Mouse (Mus musculus): ENCODE results near the gene Prss42. TPM values are rescaled to one million over a fixed set of nuclear protein-coding genes. Genes with fewer than 3 reads are reported as not detected.

Prss42 gene
- not detected in 2 replicates for polyA plus RNA-seq (2014; fragmentation: Nextera tagmentation; extraction: Ambion mirVana)

DNA sequence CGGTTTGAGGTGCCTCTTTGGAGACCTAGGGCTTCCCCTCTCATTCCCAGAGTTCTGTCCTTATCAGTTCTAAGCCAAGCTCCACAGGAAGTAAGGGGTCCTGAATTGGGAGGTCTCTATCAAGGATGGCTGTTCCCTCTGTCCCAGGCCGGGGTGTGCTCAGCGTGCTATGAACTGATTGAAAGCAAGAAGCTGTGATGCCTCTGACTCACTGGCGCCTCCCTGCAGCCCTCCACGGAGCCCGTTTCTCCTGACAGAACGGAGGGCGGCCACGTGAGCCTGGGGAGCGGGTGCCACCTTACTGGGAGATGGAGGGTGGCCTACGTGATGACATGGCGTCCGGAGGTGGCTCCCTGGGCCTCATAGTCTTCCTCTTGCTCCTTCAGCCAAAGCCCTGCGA is at the start of gene Prss42:
TSS of gene Prss42 (plus strand) at position 301 of the 400 bp plus-strand sequence.
- WGBS, result 87% methylated on average over 14 of the region's 14 CpGs
- ATAC-seq (ENCODE audit: low read depth), result no peak
- Histone ChIP-seq H3K4me2 (ENCODE audit: low read depth, low read length) (no peak within 1 kb of the TSS), H3K36me3 (ENCODE audit: control insufficient read depth, insufficient read depth, low read length) (no peaks in the 10 kb centered on the region), H3K9me3 (ENCODE audit: control insufficient read depth, low read length) (no peaks in the 10 kb centered on the region), H3K27ac (ENCODE audit: low read depth, low read length) (no peak within 1 kb of the TSS), H3K9ac (replicated peaks; ENCODE audit: low read depth, low read length) (no peak within 1 kb of the TSS), H3K27me3 (ENCODE audit: control insufficient read depth, insufficient read depth, low read length) (no peaks in the 10 kb centered on the region), H3K4me3 (ENCODE audit: low read depth, low read length) (no peak within 1 kb of the TSS), H3K4me1 (ENCODE audit: control insufficient read depth, insufficient read depth, low read length) (no peaks in the 10 kb centered on the region)

- H3K4me2 ChIP-seq (ENCODE audit: low read depth, low read length), result no peak overlapping the region
- WGBS, result 98% methylated on average over 2 of the region's 2 CpGs
- H3K4me1 ChIP-seq (ENCODE audit: control insufficient read depth, insufficient read depth, low read length), result no peaks in the 10 kb centered on the region
- H3K4me3 ChIP-seq (ENCODE audit: low read depth, low read length), result no peak overlapping the region
- no peak overlapping the region for H3K9ac ChIP-seq (replicated peaks; ENCODE audit: low read depth, low read length)
- no peak overlapping the region for H3K27ac ChIP-seq (ENCODE audit: low read depth, low read length)
- no peaks in the 10 kb centered on the region; the same call in 1 of the 2 replicates for H3K27me3 ChIP-seq (ENCODE audit: control insufficient read depth, insufficient read depth, low read length)
- no peak for ATAC-seq (ENCODE audit: low read depth)
- no peaks in the 10 kb centered on the region for H3K36me3 ChIP-seq (ENCODE audit: control insufficient read depth, insufficient read depth, low read length)
- H3K9me3 ChIP-seq (ENCODE audit: control insufficient read depth, low read length), result no peaks in the 10 kb centered on the region
These were observed 49.5 kb upstream of the Prss42 start for GRCm38 (mm10) chr9:110748451-110748850.

DNA sequence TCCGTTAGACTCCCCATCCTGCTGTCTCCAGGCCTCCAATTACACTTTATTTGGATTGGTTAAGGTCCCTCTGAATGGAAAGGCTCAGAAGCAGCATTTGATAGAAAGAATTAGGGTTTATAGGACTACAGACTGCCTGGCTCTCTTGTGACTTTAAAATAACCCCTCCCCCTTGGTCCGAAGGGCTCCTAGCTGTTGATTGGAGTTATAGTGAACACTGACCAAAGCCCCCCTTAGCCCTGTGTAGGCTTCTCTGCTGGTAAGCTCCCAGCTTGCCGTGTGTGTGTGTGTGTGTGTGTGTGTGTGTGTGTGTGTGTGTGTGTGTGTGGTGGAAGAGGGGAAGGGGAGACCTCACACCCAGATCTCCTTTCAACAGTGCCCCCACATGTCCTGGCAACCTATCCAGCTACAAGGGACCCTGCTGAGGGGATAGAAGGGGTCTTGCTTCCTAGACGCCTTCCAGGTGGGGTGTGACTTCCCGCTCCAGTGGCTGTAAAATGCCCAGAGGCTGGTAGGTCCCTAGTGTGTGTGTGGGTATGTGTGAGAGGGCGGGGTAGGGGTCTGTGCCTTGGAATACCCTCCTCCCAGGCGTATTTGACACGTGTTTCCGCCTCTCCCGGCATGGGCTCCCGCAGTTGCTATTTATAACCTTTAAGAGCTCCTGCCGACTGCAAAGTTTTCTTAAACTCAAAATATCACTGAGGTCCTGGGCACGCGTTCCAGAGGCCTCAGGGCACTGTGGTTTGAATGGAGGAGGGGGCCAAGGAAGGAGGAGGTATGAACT is 47.4 kb upstream of the Prss42 start:
- Histone ChIP-seq H3K4me2 (ENCODE audit: low read depth, low read length) (no peak overlapping the region), H3K27ac (ENCODE audit: low read depth, low read length) (no peak overlapping the region), H3K27me3 (ENCODE audit: control insufficient read depth, insufficient read depth, low read length) (no peaks in the 10 kb centered on the region), H3K4me3 (ENCODE audit: low read depth, low read length) (no peak overlapping the region), H3K4me1 (ENCODE audit: control insufficient read depth, insufficient read depth, low read length) (no peaks in the 10 kb centered on the region), H3K9ac (replicated peaks; ENCODE audit: low read depth, low read length) (no peak overlapping the region), H3K9me3 (ENCODE audit: control insufficient read depth, low read length) (no peaks in the 10 kb centered on the region), H3K36me3 (ENCODE audit: control insufficient read depth, insufficient read depth, low read length) (no peaks in the 10 kb centered on the region)
- no peak for ATAC-seq (ENCODE audit: low read depth)
- WGBS, result 43% methylated on average over 14 of the region's 14 CpGs

DNA sequence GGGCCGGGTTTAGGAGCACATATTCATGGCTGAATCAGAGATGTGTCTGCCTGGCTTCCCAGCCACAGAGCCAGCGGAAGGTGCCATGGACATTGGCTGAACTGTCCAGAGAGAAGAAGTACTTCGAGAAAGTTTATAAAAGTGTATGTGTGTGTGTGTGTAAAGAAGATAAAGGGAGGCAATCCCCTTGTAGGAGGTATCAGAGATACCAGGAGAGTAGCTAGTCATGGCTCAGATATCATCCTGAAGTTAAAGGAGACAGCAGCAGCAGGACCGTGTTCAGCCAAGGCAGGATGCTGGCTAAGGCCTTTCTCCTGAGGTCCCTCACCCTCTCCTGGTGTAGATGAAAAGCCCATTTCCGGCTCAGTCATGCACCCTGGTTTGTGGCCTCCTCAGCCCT is 46.6 kb upstream of the Prss42 start:
- Histone ChIP-seq H3K4me1 (ENCODE audit: control insufficient read depth, insufficient read depth, low read length) (no peaks in the 10 kb centered on the region), H3K9me3 (ENCODE audit: control insufficient read depth, low read length) (no peaks in the 10 kb centered on the region), H3K27ac (ENCODE audit: low read depth, low read length) (no peak overlapping the region), H3K4me3 (ENCODE audit: low read depth, low read length) (no peak overlapping the region), H3K36me3 (ENCODE audit: control insufficient read depth, insufficient read depth, low read length) (no peaks in the 10 kb centered on the region), H3K4me2 (ENCODE audit: low read depth, low read length) (no peak overlapping the region), H3K27me3 (ENCODE audit: control insufficient read depth, insufficient read depth, low read length) (no peaks in the 10 kb centered on the region), H3K9ac (replicated peaks; ENCODE audit: low read depth, low read length) (no peak overlapping the region)
- WGBS, result 88% methylated on average over 5 of the region's 5 CpGs
- no peak for ATAC-seq (ENCODE audit: low read depth)

DNA sequence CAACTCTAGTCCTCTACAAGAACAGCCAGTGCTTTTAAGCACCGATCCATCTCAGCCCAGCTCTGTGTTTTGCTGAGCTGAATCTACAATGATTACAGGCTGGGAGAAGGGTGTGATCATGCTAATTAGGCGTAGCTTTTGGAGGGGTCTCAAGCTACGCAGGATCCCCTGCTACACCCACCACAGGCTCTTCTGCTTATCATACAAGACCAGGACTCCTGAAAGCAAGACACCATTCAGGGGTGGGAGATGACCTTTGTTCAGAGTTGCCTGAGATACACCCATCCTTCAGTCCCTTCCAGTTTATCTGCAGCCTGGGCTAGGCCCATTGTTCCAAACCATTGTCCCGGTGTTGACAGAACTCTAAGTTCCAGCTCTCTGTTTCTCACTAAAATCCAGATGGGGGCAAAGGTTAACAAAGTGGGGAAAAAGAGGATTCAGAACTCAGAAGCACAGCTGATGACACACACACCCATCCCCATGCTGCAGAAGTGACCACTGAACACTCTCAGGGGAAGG is 45.0 kb upstream of the Prss42 start:
- H3K4me1 ChIP-seq (ENCODE audit: control insufficient read depth, insufficient read depth, low read length), result no peaks in the 10 kb centered on the region
- WGBS, result 84% methylated on average over 4 of the region's 4 CpGs

GRCm38 (mm10) chr9:110753773-110754172 is 44.2 kb upstream of the Prss42 start:
- Histone ChIP-seq H3K27me3 (ENCODE audit: control insufficient read depth, insufficient read depth, low read length) (no peaks in the 10 kb centered on the region), H3K27ac (ENCODE audit: low read depth, low read length) (no peak overlapping the region), H3K9me3 (ENCODE audit: control insufficient read depth, low read length) (no peaks in the 10 kb centered on the region), H3K9ac (replicated peaks; ENCODE audit: low read depth, low read length) (no peak overlapping the region), H3K4me2 (ENCODE audit: low read depth, low read length) (no peak overlapping the region), H3K36me3 (ENCODE audit: control insufficient read depth, insufficient read depth, low read length) (no peaks in the 10 kb centered on the region), H3K4me3 (ENCODE audit: low read depth, low read length) (no peak overlapping the region), H3K4me1 (ENCODE audit: control insufficient read depth, insufficient read depth, low read length) (no peaks in the 10 kb centered on the region)
- 82% methylated on average over 4 of the region's 4 CpGs for WGBS
- no peak for ATAC-seq (ENCODE audit: low read depth)

More for the DNA sequence above, 45.0 kb upstream of the Prss42 start:
- H3K9me3 ChIP-seq (ENCODE audit: control insufficient read depth, low read length), result no peaks in the 10 kb centered on the region
- no peaks in the 10 kb centered on the region for H3K36me3 ChIP-seq (ENCODE audit: control insufficient read depth, insufficient read depth, low read length)
- no peak for ATAC-seq (ENCODE audit: low read depth)
- no peaks in the 10 kb centered on the region for H3K27me3 ChIP-seq (ENCODE audit: control insufficient read depth, insufficient read depth, low read length)
- H3K4me3 ChIP-seq (ENCODE audit: low read depth, low read length), result no peak overlapping the region
- H3K9ac ChIP-seq (replicated peaks; ENCODE audit: low read depth, low read length), result no peak overlapping the region
- no peak overlapping the region for H3K27ac ChIP-seq (ENCODE audit: low read depth, low read length)
- no peak overlapping the region for H3K4me2 ChIP-seq (ENCODE audit: low read depth, low read length)

DNA sequence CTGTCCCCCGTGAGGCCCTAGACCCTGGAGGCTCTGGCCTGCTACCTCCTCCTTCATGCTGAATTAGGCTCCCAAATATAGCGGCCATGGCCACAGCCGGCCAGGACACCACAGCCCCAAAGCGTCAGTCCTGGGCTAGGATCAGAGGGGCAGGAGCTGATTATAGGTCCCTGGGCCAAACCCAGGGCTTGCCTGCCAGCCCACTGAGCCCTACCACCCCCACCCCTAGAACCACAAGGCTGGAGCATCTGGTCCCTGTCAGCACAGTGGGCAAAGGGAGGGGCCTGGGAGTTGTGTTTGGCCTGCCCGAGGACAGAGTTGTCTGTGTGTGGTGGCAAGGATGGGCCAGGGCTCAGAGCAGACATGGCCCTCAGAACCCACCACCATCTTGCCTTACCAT is 40.1 kb upstream of the Prss42 start:
- no peak overlapping the region for H3K4me3 ChIP-seq (ENCODE audit: low read depth, low read length)
- 84% methylated on average over 5 of the region's 5 CpGs for WGBS
- no peak for ATAC-seq (ENCODE audit: low read depth)

GRCm38 (mm10) chr9:110758605-110759004 is 39.4 kb upstream of the Prss42 start:
- no peak overlapping the region for H3K9ac ChIP-seq (replicated peaks; ENCODE audit: low read depth, low read length)
- no peak for ATAC-seq (ENCODE audit: low read depth)

More for the DNA sequence above, 40.1 kb upstream of the Prss42 start:
- Histone ChIP-seq H3K9me3 (ENCODE audit: control insufficient read depth, low read length) (no peaks in the 10 kb centered on the region), H3K9ac (replicated peaks; ENCODE audit: low read depth, low read length) (no peak overlapping the region), H3K27ac (ENCODE audit: low read depth, low read length) (no peak overlapping the region), H3K27me3 (ENCODE audit: control insufficient read depth, insufficient read depth, low read length) (no peaks in the 10 kb centered on the region), H3K36me3 (ENCODE audit: control insufficient read depth, insufficient read depth, low read length) (no peaks in the 10 kb centered on the region), H3K4me2 (ENCODE audit: low read depth, low read length) (no peak overlapping the region), H3K4me1 (ENCODE audit: control insufficient read depth, insufficient read depth, low read length) (no peaks in the 10 kb centered on the region)

GRCm38 (mm10) chr9:110759265-110759664 is 38.7 kb upstream of the Prss42 start:
- no peaks in the 10 kb centered on the region for H3K27me3 ChIP-seq (ENCODE audit: control insufficient read depth, insufficient read depth, low read length)
- ATAC-seq (ENCODE audit: low read depth), result no peak
- H3K9ac ChIP-seq (replicated peaks; ENCODE audit: low read depth, low read length), result no peak overlapping the region
- WGBS, result 58% methylated on average over 2 of the region's 2 CpGs
- H3K4me1 ChIP-seq (ENCODE audit: control insufficient read depth, insufficient read depth, low read length), result no peaks in the 10 kb centered on the region
- H3K4me2 ChIP-seq (ENCODE audit: low read depth, low read length), result no peak overlapping the region
- H3K27ac ChIP-seq (ENCODE audit: low read depth, low read length), result no peak overlapping the region
- H3K4me3 ChIP-seq (ENCODE audit: low read depth, low read length), result no peak overlapping the region
- no peaks in the 10 kb centered on the region for H3K36me3 ChIP-seq (ENCODE audit: control insufficient read depth, insufficient read depth, low read length)
- no peaks in the 10 kb centered on the region for H3K9me3 ChIP-seq (ENCODE audit: control insufficient read depth, low read length)

More at GRCm38 (mm10) chr9:110758605-110759004, 39.4 kb upstream of the Prss42 start:
- Histone ChIP-seq H3K4me2 (ENCODE audit: low read depth, low read length) (no peak overlapping the region), H3K9me3 (ENCODE audit: control insufficient read depth, low read length) (no peaks in the 10 kb centered on the region), H3K4me3 (ENCODE audit: low read depth, low read length) (no peak overlapping the region), H3K27ac (ENCODE audit: low read depth, low read length) (no peak overlapping the region), H3K4me1 (ENCODE audit: control insufficient read depth, insufficient read depth, low read length) (no peaks in the 10 kb centered on the region), H3K27me3 (ENCODE audit: control insufficient read depth, insufficient read depth, low read length) (no peaks in the 10 kb centered on the region), H3K36me3 (ENCODE audit: control insufficient read depth, insufficient read depth, low read length) (no peaks in the 10 kb centered on the region)
- 73% methylated on average over 8 of the region's 8 CpGs for WGBS
